Mouse (Mus musculus) c-Kit-positive CD71-positive TER-119-positive erythroid progenitor cells, embryonic 14.5 days (primary cell): ENCODE results near the gene Ldlrad1.

Experiments
- DNase-seq: peaks from one replicate; pipeline ENCODE4 v3.0.0-alpha.2; 2013; ENCODE audit warnings: low spot score

Gene Ldlrad1

DNA sequence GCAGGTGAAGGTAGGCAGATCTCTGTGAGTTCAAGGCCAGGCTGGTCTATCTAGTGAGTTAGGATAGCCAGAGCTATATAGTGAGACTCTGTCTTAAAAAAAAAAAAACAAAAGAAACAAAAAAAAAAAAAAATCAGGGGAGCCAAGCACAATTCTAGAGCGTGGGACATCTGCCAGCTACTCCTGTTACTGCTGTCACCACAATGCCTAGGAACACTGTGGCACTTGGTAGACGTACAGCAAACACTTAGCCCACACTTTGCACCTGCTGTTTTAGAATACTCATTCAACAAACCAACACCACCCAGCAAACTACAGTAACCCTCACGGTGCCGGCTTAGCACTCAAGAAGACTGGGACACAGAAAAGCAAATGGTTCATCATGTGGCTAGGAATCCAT is 2.5 kb downstream of the Ldlrad1 start:
- DNase-seq, result no peak

DNA sequence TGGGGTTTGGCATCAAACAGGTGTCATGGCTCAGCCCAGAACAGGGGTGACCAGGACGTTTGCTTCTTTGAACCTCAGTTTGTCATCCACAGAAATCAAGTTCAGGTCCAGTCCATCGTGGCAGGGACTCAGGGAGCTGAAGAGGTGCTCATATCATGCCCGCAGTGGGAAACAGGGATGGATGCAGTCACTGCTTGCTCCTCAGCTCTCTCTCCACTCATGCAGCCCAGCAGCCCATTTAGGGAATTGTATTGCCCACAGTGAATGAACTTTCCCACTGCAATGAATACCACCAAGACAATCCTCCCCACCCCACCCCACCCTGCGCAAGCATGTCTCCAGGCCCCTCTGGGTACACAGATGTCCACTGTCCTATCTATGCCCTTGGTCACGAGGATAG is 3.0 kb downstream of the Ldlrad1 start:
- no peak for DNase-seq

DNA sequence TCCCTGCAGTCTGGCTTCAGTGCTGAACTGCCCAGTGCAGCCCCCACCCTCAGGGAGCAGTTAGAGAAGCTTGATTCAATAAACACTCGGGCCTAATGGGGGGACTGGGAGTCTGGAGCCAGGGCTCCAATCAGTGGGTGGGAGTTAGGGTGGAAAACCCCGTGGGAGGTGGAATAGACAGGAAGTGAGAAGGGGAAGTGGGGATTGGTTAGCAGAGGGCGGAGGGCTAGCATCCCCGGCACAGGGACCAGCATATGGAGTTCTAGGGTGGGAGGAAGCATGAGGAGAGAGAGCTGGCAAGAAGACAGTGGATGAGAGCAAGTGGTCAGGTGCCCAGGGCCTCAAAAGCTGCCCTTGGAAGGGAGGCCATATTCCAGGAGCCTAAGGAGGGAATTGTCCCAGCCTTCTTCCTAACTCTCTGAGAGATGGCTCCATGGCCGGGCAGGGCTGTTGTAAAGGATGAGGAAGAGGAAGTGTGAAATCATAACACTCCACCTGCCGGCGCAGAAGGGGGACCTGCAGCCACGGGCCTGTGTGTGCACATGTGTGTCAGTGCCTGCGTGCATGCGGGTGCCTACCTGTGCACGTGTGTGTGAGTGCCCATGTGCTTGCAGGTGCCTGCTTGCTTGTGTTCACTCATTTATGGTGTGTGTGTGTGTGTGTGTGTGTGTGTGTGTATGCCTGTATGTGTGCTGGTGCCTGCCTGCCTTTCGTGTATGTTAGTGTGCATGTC is 4.5 kb downstream of the Ldlrad1 start:
- DNase-seq, result no peak

DNA sequence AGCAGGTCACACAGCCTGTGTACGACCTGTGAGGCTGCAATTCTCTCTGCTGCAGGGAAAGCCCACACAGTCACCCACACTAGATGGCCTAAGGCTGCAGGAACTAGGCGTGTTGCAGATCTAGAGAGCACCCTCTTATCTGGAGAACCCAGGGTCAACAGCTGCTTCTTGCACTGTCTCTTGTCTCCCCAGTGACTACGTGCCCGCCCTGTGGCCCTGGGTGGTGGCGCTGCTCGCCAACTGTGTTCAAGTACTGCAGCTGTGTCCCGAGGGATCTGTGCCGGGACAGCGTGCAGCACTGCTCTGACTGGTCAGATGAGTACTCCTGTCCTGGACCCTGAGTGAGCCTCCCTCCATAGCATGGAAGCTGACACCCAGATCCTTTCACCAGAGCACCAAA is 8.6 kb downstream of the Ldlrad1 start:
- peak; percentile 80 for DNase-seq

DNA sequence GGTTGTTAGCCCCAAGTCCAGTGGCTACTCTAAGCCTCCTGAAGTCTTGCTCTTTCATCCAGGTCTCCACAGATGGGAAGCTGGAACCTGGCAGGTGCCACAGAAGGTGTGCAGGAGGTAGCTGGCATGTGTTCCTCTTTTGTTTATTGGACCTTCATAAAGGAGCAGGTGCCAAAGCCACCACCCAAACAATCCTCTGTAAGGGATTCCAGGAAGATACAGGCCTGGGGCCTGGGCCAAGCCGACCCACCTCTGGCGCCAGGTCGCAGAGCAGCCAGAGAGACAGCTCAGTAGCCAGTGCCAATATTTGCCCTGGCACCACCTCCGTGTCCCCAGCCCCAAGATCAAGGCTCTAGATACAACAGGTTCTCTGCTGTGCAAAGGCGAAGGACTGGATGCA is 12.5 kb downstream of the Ldlrad1 start:
- DNase-seq, result no peak

DNA sequence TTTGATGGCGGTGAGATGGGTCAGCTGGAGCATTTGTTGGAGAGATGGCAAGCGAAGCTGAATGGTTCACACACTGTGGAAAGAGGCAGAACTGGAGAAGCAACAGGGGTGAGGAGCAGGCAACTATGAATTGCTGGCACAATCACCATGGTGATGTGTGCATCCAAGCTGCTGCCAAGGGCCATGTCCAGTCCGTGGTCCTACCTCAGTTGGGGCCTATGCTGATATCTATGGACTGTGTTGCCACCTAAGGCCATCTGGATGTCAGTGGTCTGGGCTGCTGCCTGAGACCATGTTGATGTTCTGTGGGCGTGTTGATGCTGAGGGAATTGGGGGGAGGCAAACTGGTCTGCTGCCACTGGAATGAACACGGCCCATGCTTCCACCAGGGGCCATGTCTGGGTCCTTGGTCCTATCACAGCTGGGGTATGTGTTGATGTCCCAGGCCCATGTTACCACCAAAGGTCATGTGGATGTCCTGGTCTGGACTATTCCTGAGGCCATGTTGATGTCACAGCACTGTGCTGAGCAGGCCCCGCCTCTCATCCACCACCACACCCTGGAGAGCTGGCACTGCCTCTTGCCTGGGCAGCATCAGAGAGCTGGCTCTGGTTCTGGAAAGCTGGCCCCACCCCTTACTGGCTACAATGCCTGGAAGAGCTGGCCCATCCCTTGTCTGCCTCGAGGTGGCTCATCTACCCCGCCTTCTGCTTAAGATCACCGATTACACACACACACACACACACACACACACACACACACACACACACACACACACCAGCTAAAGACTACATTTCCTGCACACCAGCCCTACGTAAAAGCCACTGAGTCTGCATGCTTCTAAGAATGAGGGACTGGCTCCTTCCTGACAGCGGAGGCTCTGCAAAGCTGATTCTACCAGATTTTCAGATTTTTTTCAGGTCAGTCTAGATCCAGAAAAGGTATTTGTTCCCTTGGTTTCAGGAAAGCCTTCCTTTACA is 14.5 kb downstream of the Ldlrad1 start:
- no peak for DNase-seq

DNA sequence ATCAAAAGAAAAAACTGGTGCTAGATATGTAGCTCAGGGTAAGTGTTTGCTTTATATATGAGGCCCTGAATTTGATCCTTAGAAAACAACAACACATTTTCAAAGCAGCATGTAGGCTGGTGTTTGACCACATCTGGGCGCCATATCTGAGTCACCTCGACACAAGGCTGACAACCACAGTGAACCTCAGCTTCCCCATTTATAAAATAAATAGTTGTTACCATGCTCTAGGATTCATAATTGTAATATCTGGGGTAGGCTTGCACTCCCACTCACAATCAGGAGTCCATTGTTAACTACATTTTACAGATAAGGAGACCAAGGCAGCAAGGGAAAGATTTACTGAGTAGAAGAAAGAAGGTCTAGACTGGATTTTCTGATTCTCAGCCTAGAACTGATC is 17.3 kb downstream of the Ldlrad1 start:
- DNase-seq, result no peak

DNA sequence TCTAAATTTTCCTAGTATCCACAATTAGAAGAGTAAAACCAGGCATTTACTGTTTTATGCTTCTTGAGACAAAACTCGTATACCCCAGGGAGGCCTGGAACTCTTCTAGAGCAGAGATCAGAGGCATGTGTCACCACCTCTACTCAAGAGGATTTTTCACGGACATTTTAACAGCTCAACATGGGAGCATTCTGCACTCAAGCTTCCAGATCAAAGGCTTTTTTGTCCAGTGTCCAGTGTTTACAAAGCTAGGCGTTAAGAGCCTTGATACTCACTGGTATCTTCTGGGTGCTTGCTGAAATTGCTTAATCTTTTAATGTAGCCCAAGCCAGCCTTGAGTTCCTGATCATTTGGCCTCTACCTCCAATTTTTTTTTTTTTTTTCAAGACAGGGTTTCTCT is 23.2 kb downstream of the Ldlrad1 start:
- no peak for DNase-seq

DNA sequence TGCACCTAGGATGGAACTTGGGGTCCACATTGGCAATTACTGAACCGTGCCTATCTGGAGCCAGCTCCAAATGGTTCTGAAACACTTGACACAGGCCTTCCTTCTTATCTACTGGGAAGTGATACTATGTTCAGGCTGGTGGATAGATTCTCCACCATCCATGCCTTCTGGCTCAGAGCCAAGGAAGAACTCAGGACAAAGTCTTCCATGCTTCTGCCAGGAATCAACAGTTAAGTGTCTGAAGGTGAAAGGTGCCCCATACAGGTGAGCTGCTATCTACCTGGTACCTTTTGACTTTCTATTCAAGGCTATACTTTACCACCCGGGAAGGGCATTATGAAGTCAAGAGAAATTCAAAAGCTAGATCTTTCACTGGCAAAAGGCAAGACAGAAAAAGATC is 29.3 kb downstream of the Ldlrad1 start:
- no peak for DNase-seq

DNA sequence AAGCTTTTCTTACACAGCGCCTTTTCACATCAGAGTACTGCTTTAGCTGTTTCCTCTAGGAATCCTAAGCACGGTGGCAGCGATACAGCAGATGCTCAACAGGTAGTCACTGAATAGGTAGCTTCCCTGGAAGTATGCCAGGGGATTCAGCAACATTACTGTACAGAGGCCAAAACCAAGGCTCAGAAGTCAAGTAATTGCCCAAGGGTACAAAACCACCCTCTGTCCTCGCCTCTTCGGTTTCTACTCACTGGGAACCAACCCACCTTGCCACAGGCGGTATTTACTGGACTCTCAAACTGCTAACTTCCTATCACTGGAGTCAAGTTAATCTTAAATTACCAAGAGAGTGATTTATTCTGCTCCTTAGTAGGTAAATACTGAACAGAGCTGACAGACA is 31.2 kb downstream of the Ldlrad1 start:
- no peak for DNase-seq

DNA sequence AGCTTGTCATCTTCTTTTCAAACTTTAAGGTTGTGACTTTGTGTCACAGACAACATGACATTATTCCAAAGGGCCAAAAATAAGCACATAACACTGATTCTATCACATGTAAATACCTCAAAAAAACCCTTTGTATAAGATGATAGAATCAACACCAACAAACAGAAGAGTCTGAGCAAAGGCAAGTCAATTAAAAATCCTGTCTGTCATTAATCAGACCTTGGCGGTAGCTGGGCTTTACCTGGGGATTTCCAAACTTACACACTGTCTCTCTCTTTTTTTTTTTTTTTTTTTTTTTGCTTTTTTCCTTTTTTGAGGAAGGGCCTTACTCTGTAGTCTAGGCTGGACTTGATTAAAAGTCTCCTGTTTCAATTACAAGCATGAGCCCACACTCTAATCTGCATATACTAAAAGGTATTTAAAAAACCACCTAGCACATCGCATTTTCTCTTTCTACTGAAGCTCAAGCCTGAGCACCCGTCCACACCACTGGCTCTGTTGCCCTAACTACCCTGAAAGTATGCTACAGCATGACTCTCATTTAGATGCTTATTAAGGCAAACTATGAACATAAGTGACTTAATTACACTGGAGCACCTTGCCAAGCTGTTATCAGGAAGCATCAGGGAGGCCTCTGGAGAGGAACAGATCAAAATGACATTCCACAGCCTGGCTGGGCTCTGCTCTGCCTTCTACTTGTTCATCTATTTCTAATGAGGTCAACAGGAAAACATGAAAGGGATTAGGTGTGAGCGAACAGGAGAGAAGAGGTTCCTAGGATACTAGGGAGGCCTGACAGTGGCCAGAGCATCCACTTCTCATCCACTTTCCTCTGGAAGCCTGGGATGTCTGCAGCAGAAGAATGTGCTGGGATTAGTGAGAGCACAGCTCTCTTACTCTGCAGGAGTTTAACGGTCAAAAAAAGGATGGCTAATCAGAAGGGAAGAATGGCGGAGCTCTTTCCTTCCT is 34.7 kb downstream of the Ldlrad1 start:
- DNase-seq, result no peak

DNA sequence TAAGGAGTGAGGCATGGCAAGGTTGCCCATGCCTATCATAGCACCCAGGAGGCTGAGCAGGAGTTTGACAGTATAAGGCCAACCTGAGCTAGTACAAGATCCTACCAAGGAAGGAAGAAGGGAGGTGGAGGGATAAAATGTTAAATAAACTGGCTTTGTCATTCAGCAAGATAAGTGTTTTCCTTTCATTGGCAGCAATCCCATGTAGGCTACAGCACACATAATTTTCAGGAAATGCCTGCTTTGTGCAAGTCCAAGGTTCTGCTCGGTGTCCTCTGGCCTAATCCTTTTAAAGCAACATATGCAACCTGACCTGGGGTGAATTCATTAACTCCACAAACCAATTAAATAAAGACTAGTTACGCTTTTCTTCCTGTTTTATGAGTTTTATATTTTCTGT is 36.4 kb downstream of the Ldlrad1 start:
- DNase-seq, result no peak

DNA sequence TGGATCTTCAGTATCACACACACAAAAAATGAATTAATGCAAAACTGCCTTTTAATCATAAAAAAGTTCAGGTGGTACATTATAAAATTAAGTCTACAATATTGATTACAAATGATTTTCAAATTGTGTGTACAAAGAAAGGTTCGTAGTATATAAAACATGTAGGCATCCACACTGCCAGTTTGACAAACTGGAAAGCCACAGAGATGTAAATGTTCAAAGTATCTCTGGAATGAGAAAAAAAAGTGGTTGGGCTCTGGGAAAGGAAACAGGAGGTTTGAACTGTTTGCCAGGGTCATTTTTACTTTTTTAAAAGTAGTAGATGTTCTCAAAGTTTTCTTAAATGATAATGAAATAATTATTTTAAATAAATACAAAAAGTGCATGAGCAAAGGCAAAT is 37.1 kb downstream of the Ldlrad1 start:
- DNase-seq, result no peak

DNA sequence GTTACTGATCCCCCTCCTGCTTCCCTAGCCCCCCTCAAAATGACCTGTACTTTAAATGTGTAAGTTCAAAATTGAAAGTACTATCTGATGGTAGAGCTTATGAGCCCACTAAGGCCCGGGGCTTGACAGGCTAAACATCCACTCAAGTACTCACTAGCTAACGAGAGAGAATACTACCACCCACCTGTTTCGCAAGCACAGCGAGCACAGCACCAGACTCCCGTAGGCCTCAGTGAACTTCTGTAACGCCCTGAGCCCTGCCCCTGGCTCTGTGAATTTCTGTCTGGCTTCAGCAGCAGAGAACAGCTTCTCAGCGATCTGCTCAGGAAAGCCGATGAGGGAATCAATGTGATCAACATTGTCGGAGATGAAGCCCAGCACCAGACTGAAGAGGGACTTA is 38.1 kb downstream of the Ldlrad1 start:
- DNase-seq, result no peak

DNA sequence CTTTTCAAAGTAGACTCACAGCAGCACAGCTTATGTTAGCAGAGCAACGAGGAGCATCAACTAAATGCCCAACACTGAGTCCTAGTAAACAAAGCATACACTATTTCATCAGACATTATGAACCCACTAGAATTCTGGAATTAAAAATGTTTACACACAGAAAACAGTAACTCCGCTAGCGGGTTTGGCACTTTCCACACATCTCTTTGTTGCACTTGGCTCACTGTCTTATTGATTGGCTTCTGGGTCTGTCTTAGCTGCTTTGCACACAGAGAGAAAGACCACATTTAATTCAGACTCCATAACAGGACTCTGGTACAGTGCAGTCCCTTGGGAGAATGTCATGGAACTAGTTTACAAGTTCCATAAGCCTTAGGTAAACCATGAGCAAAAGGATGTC is 39.1 kb downstream of the Ldlrad1 start:
- no peak for DNase-seq

DNA sequence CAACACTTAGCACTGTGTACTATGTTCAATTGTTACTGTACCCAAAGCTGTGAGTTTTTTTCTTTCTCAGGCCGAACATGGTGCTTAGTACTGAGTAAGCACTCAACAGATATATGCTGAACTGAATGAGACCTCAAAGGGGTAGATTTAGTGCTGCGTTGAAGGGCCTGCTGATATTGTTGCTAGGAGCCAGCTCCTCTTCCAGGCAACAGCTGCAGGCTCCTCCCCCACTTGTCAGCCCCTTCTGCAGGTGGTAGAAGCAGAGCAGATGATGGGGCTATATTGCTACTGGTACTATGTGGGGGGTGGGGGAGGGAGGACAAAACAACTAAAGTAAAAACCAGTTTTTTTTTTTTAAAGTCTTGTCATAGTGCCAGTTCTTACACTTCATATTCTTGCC is 40.5 kb downstream of the Ldlrad1 start:
- no peak for DNase-seq

DNA sequence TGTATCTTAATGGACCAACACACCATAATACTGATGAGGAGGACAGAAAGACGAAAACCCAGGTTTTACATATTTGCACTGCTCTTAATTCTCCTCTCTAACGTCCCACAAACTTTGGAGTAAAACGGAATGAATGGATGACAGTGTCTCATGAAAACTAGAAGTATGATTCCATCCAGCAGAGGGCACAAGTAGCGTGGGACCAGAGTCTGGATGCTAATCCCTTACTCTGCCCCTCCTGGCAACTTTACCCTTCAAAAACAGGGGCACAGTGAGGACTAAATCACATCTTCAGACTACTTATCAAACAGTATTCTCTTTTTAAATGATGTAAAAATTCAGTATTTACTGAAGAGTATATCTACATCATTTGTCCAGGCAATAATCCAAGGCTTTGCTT is 41.5 kb downstream of the Ldlrad1 start:
- DNase-seq, result peak; percentile 48

DNA sequence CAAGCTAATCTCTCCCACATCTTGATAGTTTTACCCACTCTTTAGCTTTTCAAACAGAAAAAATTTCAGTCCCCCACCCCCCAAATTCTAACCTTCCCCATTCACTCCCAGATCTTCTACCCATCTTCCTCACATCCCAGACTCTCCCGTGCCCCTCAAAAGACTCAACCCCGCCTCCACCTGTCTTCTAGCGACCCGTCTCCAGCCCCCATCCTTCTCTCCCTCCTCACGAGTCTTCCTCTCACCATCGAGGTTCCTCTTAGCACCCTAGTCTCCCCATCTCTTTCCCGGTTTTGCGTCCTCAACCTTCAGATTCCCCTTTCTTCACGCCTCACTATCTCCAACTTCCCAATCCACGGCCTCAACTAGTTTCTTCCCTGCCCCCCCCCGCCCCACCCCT is 43.5 kb downstream of the Ldlrad1 start:
- DNase-seq, result no peak

DNA sequence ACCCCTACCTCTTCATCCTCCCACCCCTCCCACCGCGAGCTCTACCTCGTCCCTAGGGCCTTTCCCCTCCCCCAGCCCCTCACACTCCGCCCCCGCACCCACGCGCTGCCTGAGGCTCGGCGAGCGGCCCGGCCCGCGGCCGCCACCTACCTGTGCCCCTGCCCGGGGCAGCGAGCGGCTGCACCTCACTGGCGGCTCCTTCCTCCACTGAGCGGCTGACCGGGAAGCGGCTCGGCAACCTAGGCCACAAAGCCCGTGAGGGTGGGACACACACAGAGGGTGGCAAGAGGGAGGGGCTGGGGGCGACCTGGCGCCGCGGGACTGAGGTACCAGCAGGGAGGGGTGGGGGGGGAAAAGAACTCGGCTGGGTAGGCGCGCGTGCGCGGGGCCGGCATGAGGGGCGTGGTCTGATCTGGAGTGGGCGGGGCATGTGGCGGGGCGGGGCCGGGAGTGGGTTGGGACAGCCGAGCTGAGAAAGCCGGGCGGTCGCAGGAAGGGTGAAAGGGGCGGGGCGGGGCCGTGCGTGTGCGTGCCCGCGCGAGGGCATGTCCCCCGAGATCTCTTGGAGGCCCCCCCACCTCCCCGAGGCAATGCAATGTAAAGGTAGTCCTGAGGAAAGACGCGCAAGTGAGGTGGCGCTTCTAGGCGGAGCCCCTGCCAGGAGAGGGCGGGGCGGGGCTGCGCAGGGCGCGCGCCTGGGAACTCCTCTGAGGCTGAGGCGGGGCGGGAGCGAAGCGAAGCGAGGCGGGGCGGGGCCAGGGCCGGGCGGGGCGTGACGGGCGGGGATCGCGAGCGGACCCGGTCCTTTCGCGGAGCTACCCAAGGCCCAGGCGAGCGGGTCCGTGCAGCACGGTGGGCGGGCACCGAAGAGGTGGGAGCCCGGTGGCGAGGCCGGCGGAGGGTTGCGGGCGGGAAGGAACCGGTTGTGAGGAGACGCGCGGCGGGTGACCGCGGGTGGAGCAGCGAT is 44.4 kb downstream of the Ldlrad1 start, which contains the start of the genes Lrrc42 and Hspb11:
Gene Lrrc42, minus strand, starts transcription at position 408 of the 967 bp plus-strand sequence.
Gene Hspb11, plus strand, starts transcription at position 469 of the 967 bp plus-strand sequence.
- DNase-seq, result peak; percentile 87

DNA sequence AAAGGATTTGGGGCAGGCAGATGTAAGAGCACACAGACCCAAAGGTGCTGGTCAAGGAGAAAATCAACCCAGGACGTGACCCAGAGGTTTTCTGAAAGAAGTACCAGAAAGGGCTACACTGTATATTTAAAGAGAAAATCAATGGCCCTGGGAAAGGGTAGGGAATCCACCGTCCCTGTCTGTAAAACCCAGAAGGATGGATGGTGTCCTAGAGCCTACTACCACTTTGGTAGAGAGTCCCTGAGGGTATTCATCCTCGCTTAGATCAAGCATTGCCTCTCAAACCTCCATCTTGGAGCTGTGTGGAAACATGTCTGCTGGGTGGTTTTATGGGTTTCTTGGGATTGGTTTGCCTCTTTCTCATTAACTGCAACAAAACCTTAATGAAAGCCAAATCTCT is 45.4 kb downstream of the Ldlrad1 start:
- no peak for DNase-seq

DNA sequence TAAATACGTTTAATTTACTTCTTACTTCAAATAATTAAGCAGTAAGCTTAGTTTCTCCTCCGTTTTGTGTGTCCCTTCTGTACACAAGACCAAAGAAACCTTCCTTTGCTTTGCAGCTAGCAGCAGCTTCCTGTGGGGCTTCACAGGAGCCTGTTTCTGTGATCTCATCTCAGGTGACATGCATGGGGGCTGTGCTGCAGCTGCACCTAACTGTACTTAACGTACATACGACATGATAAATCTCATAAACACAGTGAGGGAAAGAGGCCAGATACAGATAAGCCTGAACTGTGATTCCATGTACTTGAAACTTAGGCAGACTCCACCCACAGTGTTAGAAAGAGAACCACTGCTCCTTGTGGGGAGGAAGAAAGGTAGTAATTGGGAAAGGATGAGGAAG is 51.0 kb downstream of the Ldlrad1 start:
- DNase-seq, result no peak
